Mouse (Mus musculus) forebrain, embryonic 12.5 days (tissue): ENCODE measurements around the gene Hexdc. TPM values are rescaled to one million over a fixed set of nuclear protein-coding genes. Genes with fewer than 3 reads are reported as not detected.

Source experiments
- ATAC-seq: fragments of 200-750 bp; cut with Nextera tagmentation; 2 replicates; pipeline ENCODE4 v1.8.0; 2017; ENCODE audit warnings: moderate TSS enrichment; ENCODE audit not compliant: low FRiP score
- H3K27ac ChIP-seq: fragments of 300-500 bp; sonication (generic); 2 replicates; pipeline ENCODE4 v1.5.1; 2016; ENCODE audit warnings: mild to moderate bottlenecking
- H3K27me3 ChIP-seq: fragments of 300-500 bp; sonication (generic); 2 replicates; pipeline ENCODE4 v1.6.1; 2016; ENCODE audit warnings: mild to moderate bottlenecking
- H3K36me3 ChIP-seq: fragments of 300-500 bp; sonication (generic); replicated peaks from 2 replicates; pipeline ENCODE4 v1.6.1; 2016; ENCODE audit warnings: mild to moderate bottlenecking
- H3K4me1 ChIP-seq: fragments of 300-500 bp; sonication (generic); 2 replicates; pipeline ENCODE4 v1.6.1; 2016
- H3K4me2 ChIP-seq: fragments of 300-500 bp; sonication (generic); 2 replicates; pipeline ENCODE4 v1.6.1; 2016; ENCODE audit warnings: mild to moderate bottlenecking, moderate library complexity
- H3K4me3 ChIP-seq: fragments of 300-500 bp; sonication (generic); replicated peaks from 2 replicates; pipeline ENCODE4 v1.5.1; 2016; ENCODE audit warnings: mild to moderate bottlenecking
- H3K9ac ChIP-seq: fragments of 300-500 bp; sonication (generic); 2 replicates; pipeline ENCODE4 v1.6.1; 2016; ENCODE audit warnings: mild to moderate bottlenecking
- H3K9me3 ChIP-seq: fragments of 300-500 bp; sonication (generic); 2 replicates; pipeline ENCODE4 v1.6.1; 2016
- WGBS: fragments of 180-500 bp; shearing (Covaris S2); methylation state at CpG from one replicate; pipeline ENCODE4 v1.1.7; 2016; 5-methylcytosine and 5-hydroxymethylcytosine counted together
- polyA plus RNA-seq: library from polyadenylated mRNA; unstranded; fragments of >200 nt; fragmentation: Nextera tagmentation; extraction: Ambion mirVana; gene quantifications from 2 replicates; pipeline ENCODE4 v1.2.1, GENCODE M21; 2016

The Hexdc gene
- polyA plus RNA-seq, 1 experiment from 2014 or later = 7.9 TPM

- H3K36me3 ChIP-seq = peaks cover 3% of the 10 kb centered on the region
- H3K4me3 ChIP-seq = no peak overlapping the region
- ATAC-seq = no peak
- H3K9ac ChIP-seq = no peak overlapping the region
- peaks cover 3% of the 10 kb centered on the region for H3K4me1 ChIP-seq
- WGBS = 63% methylated on average over 2 of the region's 2 CpGs
- no peak overlapping the region for H3K27ac ChIP-seq
- H3K4me2 ChIP-seq = no peak overlapping the region
- H3K9me3 ChIP-seq = no peaks in the 10 kb centered on the region
- H3K27me3 ChIP-seq = no peaks in the 10 kb centered on the region
Measured at GRCm38 (mm10) chr11:121198622-121199021, 5.6 kb upstream of the Hexdc start.

GRCm38 (mm10) chr11:121199851-121200250, 4.4 kb upstream of the Hexdc start:
- peaks cover 10% of the 10 kb centered on the region for H3K4me1 ChIP-seq
- peaks cover 3% of the 10 kb centered on the region for H3K36me3 ChIP-seq
- H3K9me3 ChIP-seq = no peaks in the 10 kb centered on the region
- H3K4me3 ChIP-seq = no peak overlapping the region
- 73% methylated on average over 4 of the region's 4 CpGs for WGBS
- no peak overlapping the region for H3K27ac ChIP-seq
- no peaks in the 10 kb centered on the region for H3K27me3 ChIP-seq
- H3K4me2 ChIP-seq = no peak overlapping the region
- ATAC-seq = no peak
- H3K9ac ChIP-seq = no peak overlapping the region

GRCm38 (mm10) chr11:121200781-121201180, 3.5 kb upstream of the Hexdc start:
- Histone ChIP-seq H3K36me3 (no peaks in the 10 kb centered on the region; the same call in 1 of the 2 replicates), H3K4me2 (no peak overlapping the region), H3K4me3 (no peak overlapping the region), H3K4me1 (peaks cover 15% of the 10 kb centered on the region), H3K9ac (no peak overlapping the region), H3K27me3 (no peaks in the 10 kb centered on the region), H3K9me3 (no peaks in the 10 kb centered on the region), H3K27ac (no peak overlapping the region)
- ATAC-seq = no peak
- WGBS = 90% methylated on average over 6 of the region's 6 CpGs

- Histone ChIP-seq H3K4me2 (no peak overlapping the region), H3K4me3 (no peak overlapping the region), H3K27me3 (no peaks in the 10 kb centered on the region), H3K9ac (no peak overlapping the region), H3K36me3 (no peaks in the 10 kb centered on the region; the same call in 1 of the 2 replicates), H3K27ac (no peak overlapping the region), H3K9me3 (no peaks in the 10 kb centered on the region), H3K4me1 (peaks cover 15% of the 10 kb centered on the region)
- no peak for ATAC-seq
- 68% methylated on average over 11 of the region's 11 CpGs for WGBS
Measured at GRCm38 (mm10) chr11:121201436-121202198, 2.6 kb upstream of the Hexdc start.

GRCm38 (mm10) chr11:121203859-121204160, 423 bp upstream of the Hexdc start:
- 0% methylated on average over 5 of the region's 5 CpGs for WGBS
- no peak overlapping the region for H3K9ac ChIP-seq
- H3K27ac ChIP-seq = no peak overlapping the region
- H3K4me1 ChIP-seq = peaks cover 15% of the 10 kb centered on the region
- peak overlapping the region; percentile 85 for H3K4me2 ChIP-seq
- H3K9me3 ChIP-seq = no peaks in the 10 kb centered on the region
- H3K36me3 ChIP-seq = peaks cover 6% of the 10 kb centered on the region
- H3K4me3 ChIP-seq = peak overlapping the region; percentile 80
- no peak for ATAC-seq
- H3K27me3 ChIP-seq = no peaks in the 10 kb centered on the region

GRCm38 (mm10) chr11:121216831-121217230, 12.6 kb downstream of the Hexdc start:
- ATAC-seq = no peak
- no peak overlapping the region for H3K4me3 ChIP-seq
- H3K9me3 ChIP-seq = no peaks in the 10 kb centered on the region
- H3K36me3 ChIP-seq = peaks cover 49% of the 10 kb centered on the region
- no peaks in the 10 kb centered on the region for H3K4me1 ChIP-seq
- H3K27me3 ChIP-seq = no peaks in the 10 kb centered on the region
- WGBS = 95% methylated on average over 3 of the region's 3 CpGs
- no peak overlapping the region for H3K9ac ChIP-seq
- H3K4me2 ChIP-seq = no peak overlapping the region
- H3K27ac ChIP-seq = no peak overlapping the region

GRCm38 (mm10) chr11:121219776-121220175, 15.5 kb downstream of the Hexdc start:
- no peaks in the 10 kb centered on the region for H3K9me3 ChIP-seq
- no peak overlapping the region for H3K9ac ChIP-seq
- no peak overlapping the region for H3K4me2 ChIP-seq
- H3K4me3 ChIP-seq = no peak overlapping the region
- H3K36me3 ChIP-seq = peaks cover 72% of the 10 kb centered on the region
- no peaks in the 10 kb centered on the region for H3K4me1 ChIP-seq
- no peaks in the 10 kb centered on the region for H3K27me3 ChIP-seq
- H3K27ac ChIP-seq = no peak overlapping the region
- no peak for ATAC-seq
- WGBS = 88% methylated on average over 11 of the region's 11 CpGs

- ATAC-seq = no peak
- 95% methylated on average over 5 of the region's 5 CpGs for WGBS
- Histone ChIP-seq H3K4me2 (no peak overlapping the region), H3K4me3 (no peak overlapping the region), H3K36me3 (peaks cover 82% of the 10 kb centered on the region), H3K9ac (no peak overlapping the region), H3K9me3 (no peaks in the 10 kb centered on the region), H3K27ac (no peak overlapping the region), H3K4me1 (no peaks in the 10 kb centered on the region), H3K27me3 (no peaks in the 10 kb centered on the region)
Measured at GRCm38 (mm10) chr11:121220771-121221170, 16.5 kb downstream of the Hexdc start.

- WGBS = 90% methylated on average over 6 of the region's 6 CpGs
- Histone ChIP-seq H3K9me3 (no peaks in the 10 kb centered on the region), H3K9ac (no peak overlapping the region), H3K27ac (no peak overlapping the region), H3K4me3 (no peak overlapping the region), H3K36me3 (peaks cover 87% of the 10 kb centered on the region), H3K4me2 (no peak overlapping the region), H3K27me3 (no peaks in the 10 kb centered on the region), H3K4me1 (no peaks in the 10 kb centered on the region)
- no peak for ATAC-seq
Measured at GRCm38 (mm10) chr11:121221321-121222010, 17.2 kb downstream of the Hexdc start.

- H3K9me3 ChIP-seq = no peaks in the 10 kb centered on the region
- H3K27me3 ChIP-seq = no peaks in the 10 kb centered on the region
- peak overlapping the region; percentile 77 for H3K9ac ChIP-seq
- H3K27ac ChIP-seq = peak overlapping the region; percentile 65
- 25% methylated on average over 21 of the region's 21 CpGs for whole genome bisulfite sequencing
- peak overlapping the region; percentile 80 for H3K4me2 ChIP-seq
- H3K4me3 ChIP-seq = peak overlapping the region; percentile 73
- ATAC-seq = no peak; the same call in none of the 2 replicates
- peaks cover 36% of the 10 kb centered on the region for H3K36me3 ChIP-seq
- peaks cover 17% of the 10 kb centered on the region for H3K4me1 ChIP-seq
Measured at GRCm38 (mm10) chr11:121228129-121229017, 24.1 kb downstream of the Hexdc start.

- H3K27ac ChIP-seq = peak within 1 kb of the TSS; percentile 65
- H3K4me1 ChIP-seq = peaks cover 17% of the 10 kb centered on the region
- H3K4me3 ChIP-seq = peak within 1 kb of the TSS; percentile 73
- no peaks in the 10 kb centered on the region for H3K27me3 ChIP-seq
- peak within 1 kb of the TSS; percentile 77 for H3K9ac ChIP-seq
- H3K9me3 ChIP-seq = no peaks in the 10 kb centered on the region
- H3K36me3 ChIP-seq = peaks cover 30% of the 10 kb centered on the region
- H3K4me2 ChIP-seq = peak within 1 kb of the TSS; percentile 80
- peak; percentile 90 for ATAC-seq
- under 1% methylated on average over 23 of the region's 23 CpGs for WGBS
Measured at GRCm38 (mm10) chr11:121229018-121229439, 24.8 kb downstream of the Hexdc start, which contains the start of gene Cybc1. Cybc1 (minus strand) TSS chr11:121229322.

GRCm38 (mm10) chr11:121231191-121231590, 27.0 kb downstream of the Hexdc start:
- H3K27me3 ChIP-seq = no peaks in the 10 kb centered on the region
- H3K9me3 ChIP-seq = no peaks in the 10 kb centered on the region
- H3K27ac ChIP-seq = no peak overlapping the region
- peaks cover 25% of the 10 kb centered on the region for H3K4me1 ChIP-seq
- H3K9ac ChIP-seq = no peak overlapping the region
- no peak overlapping the region for H3K4me2 ChIP-seq
- no peak overlapping the region for H3K4me3 ChIP-seq
- H3K36me3 ChIP-seq = peaks cover 8% of the 10 kb centered on the region
- 84% methylated on average over 4 of the region's 4 CpGs for WGBS
- no peak for ATAC-seq
